Mouse (Mus musculus): ENCODE measurements at regions not wholly inside any gene's neighbourhood (a gene's known extent, or its start where the extent isn't known, plus 50 kb on each side); places are given as distances from the start of the nearest gene placed in this dataset.

DNA sequence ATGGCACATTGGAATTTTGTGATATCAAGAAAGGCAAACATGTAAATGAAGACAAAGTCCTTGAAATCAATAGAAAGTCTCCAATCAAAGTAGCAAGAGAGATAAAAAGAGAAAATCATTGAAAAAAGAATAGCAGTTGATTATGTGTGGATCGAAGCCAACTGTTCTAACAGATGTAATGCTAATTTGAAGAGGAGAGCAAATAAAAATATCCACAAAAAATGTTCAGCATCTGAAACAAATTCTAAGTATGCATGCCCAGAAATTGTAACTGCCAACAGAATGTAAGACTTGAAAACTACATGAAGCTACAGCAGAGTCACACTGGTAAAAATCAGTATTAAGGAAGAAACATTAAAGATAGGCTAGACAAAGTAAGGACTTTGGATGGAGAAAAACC is 587.2 kb upstream of the Galntl6 start:
- H3K4me2 ChIP-seq (replicated peaks; ENCODE audit: low read depth), result no peak overlapping the region
- no peak overlapping the region for H3K4me3 ChIP-seq (ENCODE audit: low read depth, low read length)
- no peaks in the 10 kb centered on the region for H3K27me3 ChIP-seq (replicated peaks; ENCODE audit: control insufficient read depth, insufficient read depth, low read length)
- no peaks in the 10 kb centered on the region for H3K36me3 ChIP-seq (ENCODE audit: control insufficient read depth, insufficient read depth)
- no peak for TF ChIP-seq CTCF (IDR thresholded peaks at IDR 0.05; ENCODE audit: low read depth)
- H3K9ac ChIP-seq (ENCODE audit: low read depth, low read length), result no peak overlapping the region
- no peaks in the 10 kb centered on the region for H3K4me1 ChIP-seq (replicated peaks; ENCODE audit: control insufficient read depth, insufficient read depth, low read length)
- no peak overlapping the region for H3K27ac ChIP-seq (ENCODE audit: low read depth, low read length)
- no peaks in the 10 kb centered on the region for H3K9me3 ChIP-seq (ENCODE audit: control insufficient read depth)
- 60% methylated on average over 1 of the region's 1 CpGs for WGBS
- ATAC-seq, result no peak

GRCm38 (mm10) chr8:59491392-59491791 is 579.0 kb upstream of the Galntl6 start:
- Histone ChIP-seq H3K4me1 (replicated peaks; ENCODE audit: control insufficient read depth, insufficient read depth, low read length) (no peaks in the 10 kb centered on the region), H3K9ac (ENCODE audit: low read depth, low read length) (no peak overlapping the region), H3K4me2 (replicated peaks; ENCODE audit: low read depth) (no peak overlapping the region), H3K9me3 (ENCODE audit: control insufficient read depth) (no peaks in the 10 kb centered on the region), H3K27me3 (replicated peaks; ENCODE audit: control insufficient read depth, insufficient read depth, low read length) (no peaks in the 10 kb centered on the region), H3K27ac (ENCODE audit: low read depth, low read length) (no peak overlapping the region), H3K4me3 (ENCODE audit: low read depth, low read length) (no peak overlapping the region), H3K36me3 (ENCODE audit: control insufficient read depth, insufficient read depth) (no peaks in the 10 kb centered on the region)
- ATAC-seq, result no peak
- TF ChIP-seq CTCF (IDR thresholded peaks at IDR 0.05; ENCODE audit: low read depth), result no peak

DNA sequence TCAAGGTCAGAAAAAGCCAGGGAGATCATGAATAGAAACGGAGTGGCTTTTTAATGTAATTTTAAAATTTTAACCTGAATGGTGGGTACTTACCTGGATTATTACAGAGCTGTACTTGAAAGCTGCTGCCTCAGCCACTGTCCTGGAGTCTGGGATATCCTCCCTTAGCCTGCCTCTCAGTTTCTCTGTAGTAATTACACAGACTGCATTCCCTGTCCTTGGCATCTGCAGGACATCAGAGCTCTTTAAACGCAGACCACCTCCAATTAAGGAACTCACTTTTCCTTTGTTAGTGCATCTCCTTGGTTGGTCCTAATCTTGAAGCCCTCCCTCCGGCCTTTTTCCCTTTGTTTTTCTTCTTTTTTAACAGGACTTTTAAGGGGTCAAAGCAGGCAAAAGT is 565.8 kb upstream of the Galntl6 start:
- no peak for ATAC-seq

GRCm38 (mm10) chr8:59474195-59474594 is 561.8 kb upstream of the Galntl6 start:
- Histone ChIP-seq H3K36me3 (ENCODE audit: control insufficient read depth, insufficient read depth) (no peaks in the 10 kb centered on the region), H3K9me3 (ENCODE audit: control insufficient read depth) (no peaks in the 10 kb centered on the region), H3K27ac (ENCODE audit: low read depth, low read length) (no peak overlapping the region), H3K4me3 (ENCODE audit: low read depth, low read length) (no peak overlapping the region), H3K27me3 (replicated peaks; ENCODE audit: control insufficient read depth, insufficient read depth, low read length) (no peaks in the 10 kb centered on the region), H3K4me2 (replicated peaks; ENCODE audit: low read depth) (no peak overlapping the region), H3K4me1 (replicated peaks; ENCODE audit: control insufficient read depth, insufficient read depth, low read length) (no peaks in the 10 kb centered on the region), H3K9ac (ENCODE audit: low read depth, low read length) (no peak overlapping the region)
- TF ChIP-seq CTCF (IDR thresholded peaks at IDR 0.05; ENCODE audit: low read depth), result no peak
- no peak for ATAC-seq
- WGBS, result 67% methylated on average over 1 of the region's 1 CpGs

More for the DNA sequence above, 565.8 kb upstream of the Galntl6 start:
- WGBS, result 34% methylated on average over 3 of the region's 3 CpGs
- no peak overlapping the region for H3K9ac ChIP-seq (ENCODE audit: low read depth, low read length)
- H3K27me3 ChIP-seq (replicated peaks; ENCODE audit: control insufficient read depth, insufficient read depth, low read length), result no peaks in the 10 kb centered on the region
- no peak overlapping the region for H3K4me3 ChIP-seq (ENCODE audit: low read depth, low read length)
- no peaks in the 10 kb centered on the region for H3K9me3 ChIP-seq (ENCODE audit: control insufficient read depth)
- no peaks in the 10 kb centered on the region for H3K4me1 ChIP-seq (replicated peaks; ENCODE audit: control insufficient read depth, insufficient read depth, low read length)
- no peak overlapping the region for H3K27ac ChIP-seq (ENCODE audit: low read depth, low read length)
- H3K4me2 ChIP-seq (replicated peaks; ENCODE audit: low read depth), result no peak overlapping the region
- H3K36me3 ChIP-seq (ENCODE audit: control insufficient read depth, insufficient read depth), result no peaks in the 10 kb centered on the region
- TF ChIP-seq CTCF (IDR thresholded peaks at IDR 0.05; ENCODE audit: low read depth), result no peak

- ATAC-seq, result no peak
These were observed 536.2 kb upstream of the Galntl6 start for GRCm38 (mm10) chr8:59448622-59449021.

GRCm38 (mm10) chr8:59403659-59404058 is 491.2 kb upstream of the Galntl6 start:
- H3K27me3 ChIP-seq (replicated peaks; ENCODE audit: control insufficient read depth, insufficient read depth, low read length), result no peaks in the 10 kb centered on the region
- no peak for ATAC-seq
- no peak for TF ChIP-seq CTCF (IDR thresholded peaks at IDR 0.05; ENCODE audit: low read depth)

More at GRCm38 (mm10) chr8:59448622-59449021, 536.2 kb upstream of the Galntl6 start:
- Histone ChIP-seq H3K4me1 (replicated peaks; ENCODE audit: control insufficient read depth, insufficient read depth, low read length) (no peaks in the 10 kb centered on the region), H3K4me2 (replicated peaks; ENCODE audit: low read depth) (no peak overlapping the region), H3K4me3 (ENCODE audit: low read depth, low read length) (no peak overlapping the region), H3K9ac (ENCODE audit: low read depth, low read length) (no peak overlapping the region), H3K36me3 (ENCODE audit: control insufficient read depth, insufficient read depth) (no peaks in the 10 kb centered on the region), H3K27ac (ENCODE audit: low read depth, low read length) (no peak overlapping the region), H3K9me3 (ENCODE audit: control insufficient read depth) (no peaks in the 10 kb centered on the region), H3K27me3 (replicated peaks; ENCODE audit: control insufficient read depth, insufficient read depth, low read length) (no peaks in the 10 kb centered on the region)
- no peak for TF ChIP-seq CTCF (IDR thresholded peaks at IDR 0.05; ENCODE audit: low read depth)
- WGBS, result 60% methylated on average over 4 of the region's 4 CpGs

GRCm38 (mm10) chr8:59389706-59390105 is 477.3 kb upstream of the Galntl6 start:
- no peak for ATAC-seq
- no peak for TF ChIP-seq CTCF (IDR thresholded peaks at IDR 0.05; ENCODE audit: low read depth)

More at GRCm38 (mm10) chr8:59403659-59404058, 491.2 kb upstream of the Galntl6 start:
- H3K4me3 ChIP-seq (ENCODE audit: low read depth, low read length), result no peak overlapping the region
- no peaks in the 10 kb centered on the region for H3K4me1 ChIP-seq (replicated peaks; ENCODE audit: control insufficient read depth, insufficient read depth, low read length)
- no peaks in the 10 kb centered on the region for H3K36me3 ChIP-seq (ENCODE audit: control insufficient read depth, insufficient read depth)
- H3K9ac ChIP-seq (ENCODE audit: low read depth, low read length), result no peak overlapping the region
- no peaks in the 10 kb centered on the region for H3K9me3 ChIP-seq (ENCODE audit: control insufficient read depth)
- H3K27ac ChIP-seq (ENCODE audit: low read depth, low read length), result no peak overlapping the region
- H3K4me2 ChIP-seq (replicated peaks; ENCODE audit: low read depth), result no peak overlapping the region

More at GRCm38 (mm10) chr8:59389706-59390105, 477.3 kb upstream of the Galntl6 start:
- 56% methylated on average over 1 of the region's 1 CpGs for WGBS
- Histone ChIP-seq H3K9me3 (ENCODE audit: control insufficient read depth) (no peaks in the 10 kb centered on the region), H3K4me1 (replicated peaks; ENCODE audit: control insufficient read depth, insufficient read depth, low read length) (no peaks in the 10 kb centered on the region), H3K27ac (ENCODE audit: low read depth, low read length) (no peak overlapping the region), H3K36me3 (ENCODE audit: control insufficient read depth, insufficient read depth) (no peaks in the 10 kb centered on the region), H3K4me2 (replicated peaks; ENCODE audit: low read depth) (no peak overlapping the region), H3K4me3 (ENCODE audit: low read depth, low read length) (no peak overlapping the region), H3K9ac (ENCODE audit: low read depth, low read length) (no peak overlapping the region), H3K27me3 (replicated peaks; ENCODE audit: control insufficient read depth, insufficient read depth, low read length) (no peaks in the 10 kb centered on the region)

Measured in intestine, postnatal 0 days (tissue).